Mouse (Mus musculus) brown adipose tissue, adult 24 weeks (tissue): ENCODE data around the gene Usp21. TPM values are rescaled to one million over a fixed set of nuclear protein-coding genes. Genes with fewer than 3 reads are reported as not detected.
A peak's percentile ranks its signal among the peaks of the same experiment; 100 is the strongest.

Source experiments
- H3K27ac ChIP-seq: fragments of 200-500 bp; replicated peaks from 2 replicates; pipeline ENCODE4 v1.5.1; 2012; ENCODE audit warnings: low read depth, mild to moderate bottlenecking, low read length
- H3K4me1 ChIP-seq: fragments of 200-500 bp; 2 replicates; pipeline ENCODE4 v1.6.1; 2012; ENCODE audit warnings: low read length, mixed read lengths; ENCODE audit not compliant: control insufficient read depth, insufficient read depth, insufficient read length
- H3K4me3 ChIP-seq: fragments of 200-500 bp; 2 replicates; pipeline ENCODE4 v1.5.1; 2012; ENCODE audit warnings: low read depth, mild to moderate bottlenecking, low read length, moderate library complexity; ENCODE audit not compliant: insufficient read depth
- polyA plus RNA-seq: library from polyadenylated mRNA; stranded (reverse); fragments of >200 nt; gene quantifications from 2 replicates; pipeline ENCODE4 v1.2.4, GENCODE M21; 2012; ENCODE audit not compliant: missing spikeins, insufficient read depth, insufficient read length

Usp21 gene
- polyA plus RNA-seq, 1 experiment: 11.7 TPM

DNA sequence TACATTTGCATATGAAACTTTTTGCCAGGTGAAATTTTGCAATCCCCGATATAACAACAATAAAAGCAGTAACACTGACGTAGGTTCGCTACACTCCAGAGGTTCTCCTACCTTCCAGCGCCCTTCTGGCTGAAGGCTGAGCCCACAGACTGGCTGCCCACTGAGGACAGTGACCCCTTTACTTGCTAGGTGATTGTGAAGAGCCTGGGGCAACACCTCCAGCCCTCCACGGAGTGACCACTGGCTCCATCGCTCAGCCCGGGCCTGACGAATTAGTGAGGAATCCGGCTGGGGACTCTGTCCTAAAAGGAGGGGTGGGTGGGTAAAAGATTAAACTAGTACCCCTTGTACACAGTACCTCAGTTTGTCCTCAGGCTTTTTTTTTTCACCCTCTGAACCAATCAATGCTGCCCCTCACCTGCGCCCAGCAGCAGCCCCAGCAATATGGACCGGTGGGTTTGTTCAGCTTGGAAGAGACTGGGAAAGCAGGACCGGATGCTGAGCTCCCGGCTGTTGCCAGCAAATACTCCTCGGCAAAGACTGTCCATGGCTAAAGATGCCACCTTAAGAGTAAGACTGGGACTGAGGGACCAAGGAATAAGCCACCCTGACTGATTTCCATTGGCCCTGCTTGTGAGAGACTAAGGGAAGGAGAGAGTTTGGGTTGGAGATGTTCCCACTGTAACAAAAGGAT, 8.6 kb downstream of the Usp21 start:
- Histone ChIP-seq H3K4me3 (no peak overlapping the region), H3K27ac (no peak overlapping the region), H3K4me1 (peaks cover 5% of the 10 kb centered on the region; the same call in 1 of the 2 replicates)

DNA sequence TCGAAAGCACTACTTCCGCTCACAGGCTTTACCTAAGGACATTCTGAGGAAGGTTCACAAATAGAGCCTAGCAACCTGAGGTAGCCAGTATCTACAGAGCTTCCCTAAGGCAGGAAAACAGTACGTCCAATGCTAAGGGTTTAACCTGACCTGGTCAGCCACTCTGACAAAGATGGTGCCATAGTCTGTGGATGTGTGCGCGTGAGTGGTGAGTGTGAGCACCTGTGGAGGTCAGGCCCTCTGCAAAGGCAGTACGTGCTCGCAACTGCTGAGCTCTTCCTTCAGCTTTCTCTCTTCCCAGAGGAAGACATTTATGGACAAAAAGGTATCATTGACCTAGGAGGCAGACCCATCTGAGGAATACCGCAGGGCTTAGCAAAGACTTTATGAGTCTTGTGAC, 9.4 kb downstream of the Usp21 start:
- no peak overlapping the region for H3K27ac ChIP-seq
- H3K4me1 ChIP-seq: peaks cover 5% of the 10 kb centered on the region; the same call in 1 of the 2 replicates
- H3K4me3 ChIP-seq: no peak overlapping the region

DNA sequence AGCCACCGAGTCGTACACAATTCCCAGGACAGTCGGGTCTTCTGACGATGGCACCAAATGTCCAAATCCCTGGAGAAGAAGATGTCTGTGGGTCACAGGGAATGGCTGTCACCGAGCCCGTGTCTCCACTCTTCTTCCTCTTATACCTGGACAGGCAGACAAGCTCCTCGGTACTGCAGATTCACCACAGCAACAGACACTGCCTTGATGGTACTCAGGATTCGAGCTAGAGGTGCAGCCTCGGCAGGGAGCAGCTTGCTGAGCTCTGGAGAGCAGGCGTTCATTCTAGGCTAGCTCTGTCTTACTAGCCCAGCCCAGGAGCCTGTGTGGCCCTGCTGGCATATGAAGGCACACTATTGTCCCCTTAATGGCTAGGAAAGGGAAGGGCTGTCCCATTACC, 10.1 kb downstream of the Usp21 start:
- H3K27ac ChIP-seq: no peak overlapping the region
- H3K4me3 ChIP-seq: no peak overlapping the region
- peaks cover 5% of the 10 kb centered on the region; the same call in 1 of the 2 replicates for H3K4me1 ChIP-seq

DNA sequence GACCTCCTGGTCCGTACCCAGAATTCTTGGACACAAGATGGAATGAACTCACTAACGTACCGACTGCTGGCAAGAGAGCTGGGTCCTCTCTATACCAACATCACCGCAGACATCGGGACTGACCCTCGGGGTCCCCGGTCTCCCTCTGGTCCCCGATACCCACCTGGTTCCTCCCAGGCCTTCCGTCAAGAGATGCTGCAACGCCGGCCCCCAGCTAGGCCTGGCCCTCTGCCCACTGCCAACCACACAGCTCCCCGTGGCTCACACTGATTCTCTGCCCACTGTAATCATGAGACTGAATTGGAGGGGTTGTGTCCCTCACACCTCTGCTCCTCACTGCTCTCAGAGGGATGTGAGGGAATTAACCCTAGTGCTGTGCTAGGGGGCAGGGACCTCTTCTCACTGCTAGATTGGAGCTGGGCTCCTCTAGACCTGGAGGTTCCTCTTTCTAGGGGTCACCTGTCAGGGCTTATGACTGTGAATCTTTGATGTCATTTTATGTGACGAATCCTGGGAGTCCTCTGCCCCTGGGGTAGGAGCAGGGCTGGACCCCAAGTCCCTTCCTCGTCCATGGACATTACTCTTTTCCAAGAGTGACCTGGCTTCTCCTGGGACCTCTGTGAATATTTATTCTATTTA, 11.6 kb downstream of the Usp21 start:
- Histone ChIP-seq H3K27ac (no peak overlapping the region), H3K4me3 (no peak overlapping the region), H3K4me1 (peaks cover 12% of the 10 kb centered on the region; the same call in 1 of the 2 replicates)

DNA sequence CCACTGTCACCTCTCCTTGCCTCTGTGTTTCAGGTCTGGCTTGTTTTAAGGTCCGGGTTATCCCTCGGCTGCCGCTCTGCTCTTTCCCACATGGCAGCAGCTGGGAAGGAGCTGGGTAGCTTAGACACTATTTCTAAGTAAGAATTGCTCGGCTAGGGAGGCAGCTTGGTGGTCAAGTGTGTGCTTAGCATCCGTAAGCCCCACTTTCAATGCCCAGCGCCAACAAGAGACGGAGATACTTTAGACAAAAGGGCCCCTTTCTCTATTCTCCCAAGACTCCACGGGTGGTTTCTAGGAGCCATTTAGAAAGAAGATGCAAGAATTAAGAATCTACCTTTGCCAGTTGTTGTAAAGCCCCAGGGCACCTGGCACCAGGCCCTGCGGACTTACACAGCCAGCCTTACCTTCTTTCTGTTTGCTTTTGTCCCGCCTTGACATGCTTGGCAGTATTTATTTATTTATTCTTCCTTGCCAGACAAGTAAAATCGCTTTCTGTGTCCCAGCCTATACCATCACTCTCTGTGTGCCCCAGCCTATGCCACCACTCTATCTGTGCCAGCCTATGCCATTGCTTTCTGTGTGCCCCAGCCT, 12.6 kb downstream of the Usp21 start:
- Histone ChIP-seq H3K27ac (no peak overlapping the region), H3K4me3 (no peak overlapping the region), H3K4me1 (peaks cover 13% of the 10 kb centered on the region; the same call in 1 of the 2 replicates)

DNA sequence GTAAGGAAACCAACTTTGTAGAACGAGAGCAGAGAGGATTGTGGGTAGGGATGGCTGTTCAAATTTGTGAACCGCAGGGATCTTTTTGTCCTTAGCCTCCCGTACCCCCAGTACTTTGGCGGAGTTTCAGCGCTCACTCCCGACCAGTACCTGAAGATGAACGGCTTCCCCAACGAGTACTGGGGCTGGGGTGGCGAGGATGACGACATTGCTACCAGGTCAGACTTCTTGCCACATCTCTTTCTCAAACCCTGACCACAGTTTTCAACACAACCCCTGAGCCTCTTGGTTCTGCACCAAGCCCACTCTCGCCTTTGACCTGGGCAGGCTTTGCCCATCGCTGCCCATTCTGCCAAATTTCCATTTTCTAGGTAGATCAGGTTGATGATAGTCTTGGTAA, 13.6 kb downstream of the Usp21 start:
- Histone ChIP-seq H3K4me3 (no peak overlapping the region), H3K27ac (no peak overlapping the region)

DNA sequence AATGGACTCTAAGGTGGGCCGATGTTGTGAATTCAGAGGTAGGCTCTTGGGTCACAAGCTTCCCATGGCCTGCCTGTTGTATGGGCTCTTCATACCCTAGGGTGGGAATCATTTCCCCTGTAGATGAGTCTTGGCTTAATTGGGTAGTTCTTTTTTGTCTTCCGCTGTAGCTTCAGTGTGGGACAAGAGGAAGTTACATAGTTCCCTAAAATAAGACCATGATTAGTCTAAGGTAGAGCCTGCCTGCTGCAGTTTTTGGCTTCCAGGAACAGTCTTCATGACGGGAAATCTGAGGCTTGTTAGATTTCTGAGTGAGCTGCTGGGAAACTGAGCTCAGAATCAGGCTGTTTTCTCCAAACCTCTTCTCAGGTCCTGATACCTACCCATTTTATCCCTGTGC, 15.7 kb downstream of the Usp21 start:
- H3K4me3 ChIP-seq: peak overlapping the region; percentile 17; the same call in 1 of the 2 replicates
- peak overlapping the region; percentile 39; the same call in 1 of the 2 replicates for H3K27ac ChIP-seq
- peaks cover 10% of the 10 kb centered on the region; the same call in 1 of the 2 replicates for H3K4me1 ChIP-seq

More for the DNA sequence above, 13.6 kb downstream of the Usp21 start:
- H3K4me1 ChIP-seq: peaks cover 10% of the 10 kb centered on the region; the same call in 1 of the 2 replicates

DNA sequence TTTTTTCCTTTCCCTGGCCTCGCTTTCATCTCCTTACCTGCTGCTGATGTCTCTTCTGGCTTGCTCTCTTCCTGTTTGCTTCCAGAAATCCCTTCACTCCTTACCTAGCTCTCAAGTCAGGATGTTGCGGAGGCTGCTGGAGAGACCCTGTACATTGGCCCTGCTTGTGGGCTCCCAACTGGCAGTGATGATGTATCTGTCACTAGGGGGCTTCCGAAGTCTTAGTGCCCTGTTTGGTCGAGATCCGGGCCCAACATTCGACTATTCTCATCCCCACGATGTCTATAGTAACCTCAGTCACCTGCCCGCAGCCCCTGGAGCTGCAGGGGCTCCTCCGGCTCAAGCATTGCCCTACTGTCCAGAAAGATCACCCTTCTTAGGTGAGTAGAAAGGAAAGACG, 16.2 kb downstream of the Usp21 start:
- Histone ChIP-seq H3K4me1 (peaks cover 10% of the 10 kb centered on the region; the same call in 1 of the 2 replicates), H3K4me3 (peak overlapping the region; percentile 17; the same call in 1 of the 2 replicates), H3K27ac (peak overlapping the region; percentile 39; the same call in 1 of the 2 replicates)

DNA sequence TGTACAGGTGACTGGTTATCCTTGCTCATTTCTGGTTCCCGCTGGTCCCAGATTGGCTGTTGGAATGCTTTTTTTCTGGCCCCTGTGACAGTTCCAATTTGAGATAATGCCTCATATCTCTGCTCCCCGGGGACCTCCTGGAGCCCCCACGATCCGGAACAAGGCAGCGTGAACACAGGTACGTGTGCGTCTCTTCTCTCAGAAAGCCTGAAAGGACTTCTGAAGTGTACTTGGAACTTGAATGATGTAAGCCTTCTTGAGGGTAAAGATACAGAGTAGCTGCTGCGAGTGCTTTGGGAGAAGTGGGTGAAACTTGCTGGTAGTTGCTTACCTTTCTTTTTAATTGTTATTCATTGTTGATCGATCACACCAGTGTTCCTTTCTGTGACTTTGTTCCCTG, 16.6 kb downstream of the Usp21 start:
- peaks cover 10% of the 10 kb centered on the region; the same call in 1 of the 2 replicates for H3K4me1 ChIP-seq
- no peak overlapping the region for H3K27ac ChIP-seq
- H3K4me3 ChIP-seq: peak overlapping the region; percentile 76

DNA sequence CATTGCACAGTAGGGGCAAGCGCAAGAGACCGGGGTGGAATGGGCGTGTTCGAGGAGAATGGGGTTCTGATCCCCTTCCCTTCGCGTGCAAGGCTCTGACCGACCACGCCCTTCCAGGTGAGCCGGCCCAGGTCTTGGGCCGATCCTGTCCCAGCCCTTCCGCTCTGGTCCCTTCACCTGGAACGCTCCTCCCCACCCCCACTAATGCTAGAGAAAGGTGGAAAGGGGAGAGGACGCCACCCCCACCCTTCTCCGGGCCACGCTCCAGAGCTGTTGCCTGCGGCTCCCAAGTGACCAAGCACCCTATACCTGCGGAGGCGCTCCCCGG, 17.3 kb downstream of the Usp21 start:
- peak overlapping the region; percentile 76 for H3K4me3 ChIP-seq
- H3K4me1 ChIP-seq: peaks cover 10% of the 10 kb centered on the region; the same call in 1 of the 2 replicates
- peak overlapping the region; percentile 28; the same call in 1 of the 2 replicates for H3K27ac ChIP-seq

DNA sequence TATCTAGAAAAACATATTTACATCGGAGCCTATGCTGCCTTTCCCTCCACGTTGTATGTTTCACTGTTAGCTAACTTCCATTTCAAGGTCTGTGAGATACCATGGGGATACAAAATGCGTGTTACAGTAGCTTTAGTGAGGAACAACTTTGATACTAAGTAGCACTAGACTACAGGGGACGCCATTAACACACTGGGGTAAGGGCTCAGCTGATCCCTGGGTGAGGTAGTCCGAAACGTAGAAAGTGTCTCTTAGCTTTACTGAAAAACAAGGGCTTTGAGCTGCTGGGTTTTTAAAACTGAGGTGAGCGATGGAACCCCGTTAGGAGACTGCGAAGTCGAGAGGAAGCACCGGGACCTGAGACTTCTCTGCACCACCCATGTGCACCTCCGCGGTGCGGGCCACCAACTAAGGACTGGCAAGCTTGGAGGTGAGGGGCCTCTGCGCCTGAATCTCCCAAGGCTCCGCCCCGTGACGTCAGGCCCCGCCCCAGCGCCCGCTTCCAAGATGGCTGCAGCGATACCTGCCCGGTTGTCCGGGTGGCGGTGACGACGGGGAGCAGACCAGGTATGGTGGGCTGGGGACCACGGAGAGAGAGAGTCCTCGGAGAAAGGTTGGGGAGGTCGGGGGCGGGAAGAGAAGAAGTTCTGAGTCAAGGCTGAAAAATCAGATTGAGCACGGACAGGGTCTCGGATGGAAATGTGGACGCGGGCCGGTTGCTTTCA, 17.8 kb downstream of the Usp21 start, which contains the start of gene B4galt3:
Gene B4galt3, plus strand, starts transcription at position 481 of the 725 bp plus-strand sequence.
- H3K4me1 ChIP-seq: peaks cover 10% of the 10 kb centered on the region; the same call in 1 of the 2 replicates
- peak within 1 kb of the TSS; percentile 69 for H3K27ac ChIP-seq
- H3K4me3 ChIP-seq: peak within 1 kb of the TSS; percentile 76

DNA sequence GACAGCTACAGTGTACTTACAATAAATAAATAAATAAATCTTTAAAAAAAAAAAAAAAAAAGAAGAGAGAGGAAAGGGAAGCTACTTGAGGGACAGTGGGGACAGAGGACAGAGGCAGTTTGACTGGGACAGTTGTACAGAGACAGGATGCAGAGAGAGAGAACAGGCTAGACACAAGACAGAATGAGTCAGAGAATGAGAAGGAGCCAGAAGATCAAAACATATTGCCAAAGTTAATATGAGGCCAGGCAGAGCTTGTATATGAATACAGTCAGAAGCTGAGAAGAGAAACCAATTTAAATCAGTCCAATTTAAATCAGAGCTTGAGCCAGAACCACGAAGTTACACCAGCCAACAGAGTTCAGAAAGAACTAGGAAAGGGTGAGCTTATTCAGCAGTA, 19.4 kb downstream of the Usp21 start:
- Histone ChIP-seq H3K4me1 (peaks cover 10% of the 10 kb centered on the region; the same call in 1 of the 2 replicates), H3K4me3 (no peak overlapping the region), H3K27ac (no peak overlapping the region)

DNA sequence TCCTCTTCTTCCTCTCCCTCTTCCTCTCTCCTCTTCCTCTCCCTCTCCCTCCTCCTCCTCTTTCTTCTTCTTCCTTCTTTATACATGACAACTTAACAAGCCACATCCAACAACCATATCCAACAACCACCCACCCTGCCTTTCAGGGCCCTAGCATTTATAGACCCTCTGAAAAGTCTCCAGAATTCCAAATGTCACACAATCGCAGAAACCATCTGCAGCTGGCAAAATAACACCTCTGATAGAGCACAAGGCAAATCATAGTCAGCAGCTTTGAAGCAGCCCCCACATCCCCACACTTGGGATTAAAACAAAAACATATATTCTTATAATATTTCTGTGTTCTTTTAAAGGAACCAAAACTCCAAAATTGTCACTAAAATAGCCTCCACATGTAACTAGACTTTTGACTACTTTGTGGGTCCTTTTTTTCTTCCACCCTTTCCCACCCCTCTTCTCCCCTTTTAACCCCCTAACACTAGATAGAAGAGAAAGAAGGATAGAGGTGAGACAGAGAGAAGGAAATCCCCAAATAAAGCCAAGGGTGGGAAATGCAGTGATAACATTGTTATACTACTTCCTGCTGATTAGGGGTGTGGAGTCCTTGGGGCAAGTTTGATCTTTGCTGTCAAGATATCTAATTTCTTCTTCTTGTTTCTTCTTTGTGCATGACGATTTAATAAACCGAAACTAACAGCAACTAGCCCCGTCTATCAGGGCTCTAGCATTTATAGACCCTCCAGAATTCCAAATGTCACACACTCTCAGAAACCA, 21.6 kb downstream of the Usp21 start:
- no peak overlapping the region for H3K4me3 ChIP-seq
- no peak overlapping the region for H3K27ac ChIP-seq
- H3K4me1 ChIP-seq: peaks cover 7% of the 10 kb centered on the region; the same call in 1 of the 2 replicates
